Mouse (Mus musculus) testis, adult 2 months (tissue): ENCODE data around the gene Apobec1.

Source experiments
- CTCF ChIP-seq: fragments of 200-500 bp; IDR thresholded peaks from 2 replicates; pipeline ENCODE4 v1.5.1; 2012; ENCODE audit warnings: low read depth, mild to moderate bottlenecking, inconsistent platforms, low read length, moderate library complexity; ENCODE audit not compliant: control insufficient read depth, insufficient read depth, insufficient replicate concordance
- POLR2A ChIP-seq: fragments of 200-500 bp; IDR thresholded peaks from 2 replicates; pipeline ENCODE4 v1.6.1; 2012; ENCODE audit warnings: low read depth, mild to moderate bottlenecking, inconsistent platforms, low read length, moderate library complexity; ENCODE audit not compliant: control insufficient read depth

DNA sequence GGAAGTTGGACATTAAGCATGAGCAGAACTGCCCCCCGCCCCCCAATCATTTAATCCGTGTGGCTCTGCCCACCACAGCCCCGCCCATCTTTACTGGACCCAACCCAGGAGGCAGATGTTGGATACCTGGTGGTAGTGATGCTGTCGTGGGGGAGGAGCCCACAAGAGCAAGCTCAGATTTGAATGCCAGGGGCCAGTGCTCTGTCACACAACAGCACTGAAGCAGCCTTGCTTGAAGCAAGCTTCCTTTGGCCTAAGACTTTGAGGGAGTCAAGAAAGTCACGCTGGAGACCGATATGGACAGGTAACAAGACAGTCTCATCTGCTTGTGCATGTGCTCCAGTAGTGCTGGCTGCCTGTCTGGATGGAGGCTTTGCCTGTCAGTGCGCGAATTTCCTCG is 48.6 kb downstream of the Apobec1 start, which contains the start of gene Aicda:
- no peak for TF ChIP-seq POLR2A
- no peak for TF ChIP-seq CTCF
